Mouse (Mus musculus): ENCODE measurements at regions not wholly inside any gene's neighbourhood (a gene's known extent, or its start where the extent isn't known, plus 50 kb on each side); places are given as distances from the start of the nearest gene placed in this dataset.

DNA sequence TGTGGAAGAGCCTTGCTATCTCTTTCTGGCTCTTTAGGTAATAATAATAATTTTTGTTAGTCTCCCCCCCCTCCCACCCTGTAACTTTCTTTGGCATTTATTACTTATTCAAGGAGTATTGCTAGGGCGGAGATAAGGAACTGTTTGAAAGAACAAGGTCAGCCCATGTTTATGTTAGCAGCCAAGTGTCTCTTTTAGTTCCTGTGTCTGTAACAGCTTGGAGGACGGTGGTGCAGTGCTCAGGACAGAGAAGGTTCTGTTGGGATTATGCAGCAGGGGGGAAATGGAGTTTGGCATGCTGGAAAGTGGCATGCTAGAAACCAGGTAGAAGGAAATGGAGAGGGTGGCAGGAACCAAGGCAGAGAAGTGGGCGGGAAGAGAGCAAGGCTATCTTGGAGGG is 109.6 kb upstream of the Sall1 start:
- TF ChIP-seq POLR2A (IDR thresholded peaks at IDR 0.05; ENCODE audit: low read depth, low read length) (no peak), CTCF (conservative IDR thresholded peaks at IDR 0.05; ENCODE audit: insufficient read depth, insufficient read length, low read depth, low read length) (no peak)

Data from kidney, adult 2 months (tissue).